Mouse (Mus musculus): ENCODE measurements around the gene Tor1b.

GRCm38 (mm10) chr2:30915376-30915775 lies 37.4 kb upstream of the Tor1b start:
- no peak for TF ChIP-seq CTCF (IDR thresholded peaks at IDR 0.05; ENCODE audit: control insufficient read depth, insufficient read depth, low read length)
- no peak for TF ChIP-seq POLR2A (IDR thresholded peaks at IDR 0.05; ENCODE audit: borderline replicate concordance, control insufficient read depth, low read depth, low read length)

All from bone marrow, adult 2 months (tissue).